Mouse (Mus musculus) cerebellum, adult 2 months (tissue): ENCODE measurements at regions not wholly inside any gene's neighbourhood (a gene's known extent, or its start where the extent isn't known, plus 50 kb on each side); places are given as distances from the start of the nearest gene placed in this dataset.

Experiments used
- CTCF ChIP-seq: fragments of 200-500 bp; IDR thresholded peaks from 2 replicates; pipeline ENCODE4 v1.5.1; 2011; ENCODE audit warnings: low read depth, mild to moderate bottlenecking, control low read depth, low read length, moderate library complexity, borderline replicate concordance; ENCODE audit not compliant: insufficient read depth
- POLR2A ChIP-seq: fragments of 200-500 bp; IDR thresholded peaks from 2 replicates; pipeline ENCODE4 v1.6.1; 2011; ENCODE audit warnings: low read length, control low read depth, borderline replicate concordance; ENCODE audit not compliant: insufficient read depth

GRCm38 (mm10) chr1:90356567-90356966, 152.8 kb downstream of the Ackr3 start:
- no peak for TF ChIP-seq POLR2A
- TF ChIP-seq CTCF: no peak
